Mouse (Mus musculus): ENCODE measurements around the gene Bcas1.

Gene Bcas1

DNA sequence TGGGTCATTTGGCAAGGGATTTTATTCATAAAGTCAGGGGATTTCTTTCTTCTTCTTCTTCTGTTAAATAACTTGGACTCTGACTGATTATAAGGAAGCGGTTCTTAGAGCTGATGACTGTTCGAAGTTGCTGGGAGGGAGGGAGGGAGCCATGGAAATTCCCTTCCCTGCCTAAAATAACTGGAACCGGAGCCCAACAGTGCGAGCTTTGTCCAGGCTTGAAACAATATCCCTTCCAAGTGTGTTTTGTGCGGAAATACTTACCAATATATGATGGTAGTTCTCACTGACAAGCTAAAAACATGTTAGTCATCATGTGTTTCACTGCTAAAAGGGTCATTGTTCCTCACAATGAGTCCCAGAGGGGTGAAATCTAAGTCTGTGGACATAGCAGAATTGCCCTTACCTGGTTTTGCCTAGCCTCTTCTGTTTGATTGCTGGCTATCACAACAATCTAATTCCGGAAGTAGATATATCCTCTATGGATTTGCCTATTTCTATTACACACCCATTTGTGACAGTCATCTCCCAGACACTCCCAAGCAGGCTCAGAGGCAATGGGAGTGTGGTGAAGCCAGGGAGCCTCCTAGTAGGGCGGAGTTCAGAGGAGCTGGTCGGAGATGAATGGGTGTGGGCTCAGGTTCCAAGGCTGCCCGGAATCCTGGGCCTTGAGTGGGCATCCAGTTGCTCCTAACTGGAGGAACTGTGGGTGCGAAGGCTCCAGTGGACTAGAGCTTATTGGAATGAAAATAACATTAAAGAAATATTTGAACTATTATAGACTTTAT lies 119.4 kb downstream of the Bcas1 start:
- DNase-seq = no peak

DNA sequence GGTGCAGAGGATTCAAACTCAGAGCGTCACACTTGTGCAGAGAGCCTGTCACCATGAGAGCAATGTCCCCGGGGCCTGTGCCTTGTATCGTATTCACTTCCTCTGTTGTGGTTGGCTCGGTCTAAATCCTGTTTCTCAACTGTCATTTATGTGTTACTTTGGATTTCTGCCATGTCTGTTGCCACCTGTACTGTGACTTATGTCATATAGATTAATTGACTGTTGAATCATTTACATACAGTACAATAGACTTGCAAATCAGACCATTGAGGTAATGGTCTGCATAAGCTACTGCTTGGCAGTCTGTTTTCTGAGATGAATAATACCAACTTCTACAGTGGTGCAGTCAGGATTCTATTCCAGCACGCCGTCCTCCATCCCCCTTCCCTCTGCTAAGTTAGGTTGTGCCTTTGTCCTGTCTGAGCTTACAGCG lies 120.0 kb downstream of the Bcas1 start:
- no peak for DNase-seq

DNA sequence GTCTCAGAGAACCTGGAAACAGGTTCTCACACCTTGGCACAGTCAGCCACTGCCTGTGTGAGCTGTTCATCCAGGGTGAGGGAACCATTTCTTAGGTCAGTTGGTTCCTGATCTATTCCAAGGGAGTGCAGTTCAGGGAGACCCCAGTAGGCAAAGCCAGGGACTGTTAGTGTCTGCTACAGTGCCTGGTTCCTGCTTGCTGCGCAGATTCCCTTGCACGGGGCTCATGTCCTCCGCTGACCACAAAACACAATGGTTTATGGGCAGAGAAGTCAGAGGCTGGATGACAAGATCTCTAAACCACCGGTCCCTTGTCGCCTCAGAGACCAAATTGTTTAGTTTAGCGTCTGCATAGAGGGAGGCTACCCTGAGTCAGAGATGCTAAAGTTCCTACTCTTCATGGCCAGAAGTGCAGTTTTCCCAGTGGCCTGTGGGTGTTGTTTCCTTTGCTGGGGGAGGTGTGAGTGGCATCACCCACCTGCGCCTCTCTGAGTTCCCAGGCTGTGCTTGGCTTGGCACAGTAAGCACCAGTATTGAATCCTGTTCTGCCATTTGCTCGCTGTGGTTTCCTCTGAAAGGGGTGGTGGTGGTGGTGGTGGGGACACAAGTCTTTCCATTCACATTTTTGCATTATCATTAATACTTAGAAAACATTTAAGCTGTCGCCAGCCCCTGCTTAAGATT lies 120.9 kb downstream of the Bcas1 start:
- no peak for DNase-seq

DNA sequence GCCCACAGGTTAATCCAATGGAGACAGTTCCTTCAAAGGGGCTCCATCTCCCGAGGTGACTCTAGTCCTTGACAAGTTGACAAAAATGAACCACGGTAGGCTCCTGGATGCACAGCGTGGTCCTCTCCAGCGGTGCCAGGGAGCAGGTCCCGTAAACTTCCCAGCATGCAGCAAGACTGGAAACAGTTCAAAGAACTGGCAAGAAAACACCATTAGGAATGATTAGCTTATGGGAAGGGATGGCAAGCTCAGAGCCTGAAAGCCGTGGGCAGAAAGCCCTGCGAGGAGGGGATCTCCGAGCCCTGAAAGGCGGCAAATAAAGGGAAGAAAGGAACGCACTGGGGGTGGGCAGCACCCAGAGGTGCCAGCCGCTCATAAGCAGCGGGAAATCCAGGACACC lies 122.9 kb downstream of the Bcas1 start:
- no peak for DNase-seq

DNA sequence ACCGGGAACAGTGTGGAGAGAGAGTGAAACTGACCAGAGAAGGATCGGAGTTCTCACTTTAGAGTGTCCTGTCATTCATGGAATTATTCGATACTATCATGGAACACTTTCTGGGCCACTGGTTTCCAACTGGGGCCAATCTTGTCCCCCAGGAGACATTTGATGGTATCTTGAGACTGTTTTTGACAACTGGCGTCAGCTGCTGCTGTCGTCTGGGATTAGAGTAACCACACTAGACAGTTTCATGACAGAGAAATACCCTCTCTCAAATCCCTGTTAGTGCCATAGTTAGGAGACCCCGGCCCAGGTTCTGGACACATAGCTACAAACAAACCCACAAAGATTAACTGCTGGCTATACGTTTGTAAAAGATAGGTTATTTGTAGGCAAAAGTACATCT lies 124.0 kb downstream of the Bcas1 start:
- DNase-seq = no peak

DNA sequence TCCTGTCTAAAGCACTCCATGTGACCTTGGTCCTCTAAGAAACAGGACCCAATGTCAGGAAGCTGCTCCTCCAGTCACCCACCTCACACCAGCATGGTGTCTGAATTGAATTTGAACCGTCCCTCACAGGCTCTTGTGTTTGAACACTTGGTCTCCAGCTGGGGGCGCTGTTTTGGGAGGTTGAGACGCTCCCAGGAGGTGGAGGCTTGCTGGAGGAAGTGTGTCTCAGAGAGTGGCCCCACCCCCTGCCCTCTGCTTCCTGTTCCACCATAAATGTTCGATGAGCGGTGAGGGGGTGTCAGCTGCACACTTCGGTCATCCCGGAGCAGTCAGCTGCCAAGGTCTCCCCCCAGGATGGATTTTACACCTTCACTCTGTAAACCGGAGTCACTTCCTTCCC lies 124.8 kb downstream of the Bcas1 start:
- no peak for DNase-seq
